Comparison of ENCODE assay signal across 8 mouse cellular contexts in the genomic region with DNA sequence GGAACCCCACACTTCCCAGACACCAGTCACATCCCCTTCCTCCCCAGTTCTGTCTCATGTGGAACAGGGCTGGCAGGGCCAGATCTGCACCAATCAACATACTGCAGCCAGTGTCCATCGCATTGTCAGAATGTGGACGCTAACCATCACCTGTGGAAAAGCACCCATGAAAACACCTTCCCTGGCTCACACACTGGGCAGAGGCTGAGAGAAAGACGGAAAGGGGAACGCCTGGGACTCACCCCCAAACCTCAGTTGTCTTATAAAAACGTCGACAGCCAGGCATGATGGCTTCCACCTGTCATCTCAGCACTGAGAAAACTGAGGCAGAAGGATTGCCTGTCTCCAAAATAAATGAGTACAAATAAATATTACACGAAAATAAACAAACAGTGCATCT. TPM values are rescaled to one million over a fixed set of nuclear protein-coding genes. Genes with fewer than 3 reads are reported as not detected.
DNase-seq lines count a peak whose midpoint lies in the region; ATAC-seq and TF ChIP-seq lines count a peak whose summit lies in the region.

No protein-coding gene starts in this region.

- 36% methylated on average over 7 of the region's 7 CpGs for WGBS in cerebellum, adult 2 months
- WGBS in forebrain, postnatal 0 days, result 54% methylated on average over 7 of the region's 7 CpGs
- WGBS in liver, postnatal 0 days (ENCODE audit: insufficient replicate concordance), result 35% methylated on average over 7 of the region's 7 CpGs

- peak; percentile 12; the same call in 1 of the 2 replicates for ATAC-seq in forebrain, postnatal 0 days
- no peak for ATAC-seq in liver, postnatal 0 days

- peak overlapping the region; percentile 48 for H3K4me2 ChIP-seq in forebrain, postnatal 0 days (ENCODE audit: low read depth)
- peak overlapping the region; percentile 62 for H3K4me2 ChIP-seq in liver, postnatal 0 days (ENCODE audit: low read depth, low read length)

- H3K27ac ChIP-seq in cerebellum, adult 2 months (ENCODE audit: insufficient read depth, low read length), result no peak overlapping the region; the same call in 1 of the 2 replicates
- H3K27ac ChIP-seq in forebrain, postnatal 0 days (ENCODE audit: low read depth, low read length), result no peak overlapping the region
- H3K27ac ChIP-seq in liver, postnatal 0 days (ENCODE audit: low read depth), result no peak overlapping the region

- no peaks in the 10 kb centered on the region for H3K9me3 ChIP-seq in forebrain, postnatal 0 days (ENCODE audit: low read length)
- H3K9me3 ChIP-seq in liver, postnatal 0 days (ENCODE audit: low read length), result no peaks in the 10 kb centered on the region

- H3K27me3 ChIP-seq in cerebellum, adult 2 months (ENCODE audit: control insufficient read depth, insufficient read depth, low read length), result no peaks in the 10 kb centered on the region
- H3K27me3 ChIP-seq in forebrain, postnatal 0 days (ENCODE audit: insufficient read depth, low read length), result no peaks in the 10 kb centered on the region
- H3K27me3 ChIP-seq in liver, postnatal 0 days (ENCODE audit: insufficient read depth, low read length), result no peaks in the 10 kb centered on the region

- no peak for TF ChIP-seq POLR2A in cerebellum, adult 2 months (IDR thresholded peaks at IDR 0.05; ENCODE audit: borderline replicate concordance, insufficient read depth, low read length)

- TF ChIP-seq EP300 in liver, postnatal 0 days (IDR thresholded peaks at IDR 0.05; ENCODE audit: low read depth), result no peak

- DNase-seq in cerebellum, adult 2 months, result peak; percentile 32 to 52
- DNase-seq in cerebellum, adult 8-10 months, result no peak
- peak; percentile 17 for DNase-seq in 416B (ENCODE audit: low read depth)
- no peak for DNase-seq in forebrain, postnatal 0 days
- DNase-seq in liver, postnatal 0 days, result no peak
- no peak for DNase-seq in right cerebral cortex, postnatal 14 days
- DNase-seq in adrenal gland, adult 18-20 months (ENCODE audit: low spot score in 2 of 2), result no peak
- no peak for DNase-seq in right cerebral cortex, adult 2 months (ENCODE audit: low spot score in 2 of 2)

- no peaks in the 10 kb centered on the region for H3K36me3 ChIP-seq in forebrain, postnatal 0 days (ENCODE audit: insufficient read depth)
- H3K36me3 ChIP-seq in liver, postnatal 0 days (replicated peaks; ENCODE audit: insufficient read depth, low read length), result no peaks in the 10 kb centered on the region

- peaks cover 14% of the 10 kb centered on the region for H3K4me1 ChIP-seq in cerebellum, adult 2 months (ENCODE audit: control insufficient read depth, insufficient read depth, low read length)
- H3K4me1 ChIP-seq in forebrain, postnatal 0 days (ENCODE audit: insufficient read depth), result 0 out of 2 replicates have a peak, but pooled peaks cover 4% of the 10 kb centered on the region
- H3K4me1 ChIP-seq in liver, postnatal 0 days (ENCODE audit: insufficient read depth), result peaks cover 4% of the 10 kb centered on the region; the same call in 1 of the 2 replicates

- H3K4me3 ChIP-seq in cerebellum, adult 2 months (replicated peaks; ENCODE audit: insufficient read depth, low read depth, low read length), result peak overlapping the region; percentile 47
- H3K4me3 ChIP-seq in forebrain, postnatal 0 days (ENCODE audit: low read depth, low read length), result peak overlapping the region; percentile 17
- H3K4me3 ChIP-seq in liver, postnatal 0 days (ENCODE audit: low read depth, low read length), result peak overlapping the region; percentile 21; the same call in 1 of the 2 replicates

- H3K9ac ChIP-seq in forebrain, postnatal 0 days, result 0 out of 2 replicates have a peak overlapping the region, but pooled peaks have one; percentile 14
- no peak overlapping the region for H3K9ac ChIP-seq in liver, postnatal 0 days (replicated peaks)

- no peak for TF ChIP-seq CTCF in cerebellum, adult 2 months (IDR thresholded peaks at IDR 0.05; ENCODE audit: borderline replicate concordance, insufficient read depth, low read depth, low read length)
- TF ChIP-seq CTCF in forebrain, postnatal 0 days (IDR thresholded peaks at IDR 0.05; ENCODE audit: low read depth), result no peak
- no peak for TF ChIP-seq CTCF in liver, postnatal 0 days (IDR thresholded peaks at IDR 0.05; ENCODE audit: low read depth)

RNA-seq across cellular contexts. Expression of a gene that starts 14.6 kb away (rescaled TPM):
- polyA plus RNA-seq in cerebellum, adult 2 months (2012; rRNA removed), result 43.2 and 47.6 TPM in 2 replicates
- total RNA-seq in forebrain, postnatal 0 days (2014; rRNA removed), result 54.8 and 72.8 TPM in 2 replicates
- polyA plus RNA-seq in forebrain, postnatal 0 days (2015; fragmentation: Nextera tagmentation; extraction: Ambion mirVana), result 51.1 and 91.4 TPM in 2 replicates
- 21.0 and 24.3 TPM in 2 replicates for polyA plus RNA-seq in liver, postnatal 0 days (2015; fragmentation: Nextera tagmentation; extraction: Ambion mirVana)
- total RNA-seq in adrenal gland, adult 18-20 months (2021), result 10 to 100 TPM; 35.9 to 42.7 TPM

Comparison
In these comparisons a context has a peak if more than half of its experiments do, and no peak if none do; other contexts are left out.
1. DNase-seq: peak in cerebellum, adult 2 months (2 of 2) and 416B (single experiment); none in cerebellum, adult 8-10 months (single experiment), forebrain, postnatal 0 days (single experiment), liver, postnatal 0 days (single experiment), right cerebral cortex, postnatal 14 days (single experiment), adrenal gland, adult 18-20 months (0 of 2) and right cerebral cortex, adult 2 months (0 of 2).
2. Peak in every context shown above with its lines, with median percentiles within 50 percentile points of each other: H3K4me3 ChIP-seq.